Mouse (Mus musculus) left cerebral cortex, postnatal 36 days (tissue): ENCODE data around the gene Sh3rf1. TPM values are rescaled to one million over a fixed set of nuclear protein-coding genes. Genes with fewer than 3 reads are reported as not detected.
"Not testable (repeated sequence)": the region's sequence is repeated elsewhere in the genome, so short reads cannot be mapped to it uniquely, and the experiment has no call there.

ENCODE experiments used
- DNase-seq, 2 experiments: peaks; one replicate each; pipeline ENCODE4 v3.0.0; 2021 to 2022; ENCODE audit warnings: low spot score in 2 of 2, mixed read lengths in 1 of 2
- intact Hi-C: fragments of 180-260 bp; cut with DNase I; formaldehyde crosslinking; loops from one replicate; pipeline ENCODE4 v1.15.1; 2025
- total RNA-seq, 2 experiments: library from RNA; stranded (reverse); gene quantifications; 2 replicates each; pipeline ENCODE4 v1.2.3; 2021

Gene Sh3rf1
- total RNA-seq, 2 experiments from 2014 or later: 37.5 to 37.8 TPM

DNA sequence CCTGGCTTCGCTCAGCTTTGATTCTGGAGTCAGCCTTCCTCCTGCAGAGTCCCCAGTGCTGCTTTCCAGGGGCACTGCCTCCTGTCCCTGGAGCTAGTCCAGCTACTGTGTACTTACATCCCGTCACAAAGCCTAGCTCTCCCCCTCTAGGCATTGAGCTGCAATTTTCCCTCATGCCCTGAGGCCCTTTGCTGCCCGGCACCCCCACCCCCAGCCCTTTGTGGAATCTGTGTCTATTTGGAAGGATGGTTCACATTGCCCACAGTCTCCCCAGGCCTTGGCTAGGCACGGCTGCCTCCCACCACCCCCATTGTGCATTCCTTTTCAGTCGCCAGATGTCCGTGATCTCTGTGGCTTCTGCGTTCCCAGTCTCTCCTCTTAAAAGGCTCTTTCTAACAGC, 163.0 kb downstream of the Sh3rf1 start:
- intact Hi-C loops: no loop called here
- DNase-seq: no peak

DNA sequence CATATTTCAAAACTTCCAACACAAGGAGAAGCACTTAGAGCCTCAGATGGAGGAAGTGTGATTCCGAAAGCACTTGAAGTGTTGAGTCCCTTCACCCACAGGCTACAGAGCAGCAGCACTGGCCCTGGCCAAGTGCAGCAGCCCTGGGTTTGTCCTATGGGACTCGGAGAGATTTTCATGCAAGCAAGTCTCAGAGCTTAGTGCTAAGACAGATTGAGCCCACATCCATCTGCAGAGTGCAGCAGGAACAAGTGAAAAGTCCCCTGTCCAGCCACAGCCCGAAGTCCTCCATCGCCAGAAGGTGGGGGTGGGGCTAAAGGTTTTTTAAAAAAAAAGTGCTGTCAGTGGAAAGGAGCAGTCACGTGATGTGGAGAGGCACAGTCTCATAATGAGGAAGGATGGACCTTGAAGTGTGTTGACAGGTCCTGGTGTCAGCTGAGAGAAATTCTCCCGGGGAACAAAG, 163.9 kb downstream of the Sh3rf1 start:
- DNase-seq: no peak
- intact Hi-C loops: no loop called here

DNA sequence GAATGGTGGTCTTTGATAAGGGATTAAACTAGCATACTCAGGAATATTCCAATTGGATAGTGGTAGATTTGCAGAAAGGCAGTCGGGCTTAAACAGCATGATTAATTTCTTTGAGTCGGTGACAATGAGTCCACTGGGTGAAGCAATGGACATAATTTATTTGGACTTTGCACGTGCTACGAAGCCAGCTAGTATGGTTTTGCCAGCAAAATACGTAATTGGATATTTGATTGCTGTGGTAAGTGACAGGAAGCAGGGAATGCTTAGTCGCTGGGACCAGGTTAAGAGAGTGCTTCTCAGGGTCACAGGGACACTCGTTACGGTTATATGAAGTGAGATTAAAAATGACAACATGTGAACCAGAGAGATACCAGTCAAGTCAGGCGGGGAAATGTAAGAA, 164.7 kb downstream of the Sh3rf1 start:
- no peak for DNase-seq
- intact Hi-C loops: no loop called here

DNA sequence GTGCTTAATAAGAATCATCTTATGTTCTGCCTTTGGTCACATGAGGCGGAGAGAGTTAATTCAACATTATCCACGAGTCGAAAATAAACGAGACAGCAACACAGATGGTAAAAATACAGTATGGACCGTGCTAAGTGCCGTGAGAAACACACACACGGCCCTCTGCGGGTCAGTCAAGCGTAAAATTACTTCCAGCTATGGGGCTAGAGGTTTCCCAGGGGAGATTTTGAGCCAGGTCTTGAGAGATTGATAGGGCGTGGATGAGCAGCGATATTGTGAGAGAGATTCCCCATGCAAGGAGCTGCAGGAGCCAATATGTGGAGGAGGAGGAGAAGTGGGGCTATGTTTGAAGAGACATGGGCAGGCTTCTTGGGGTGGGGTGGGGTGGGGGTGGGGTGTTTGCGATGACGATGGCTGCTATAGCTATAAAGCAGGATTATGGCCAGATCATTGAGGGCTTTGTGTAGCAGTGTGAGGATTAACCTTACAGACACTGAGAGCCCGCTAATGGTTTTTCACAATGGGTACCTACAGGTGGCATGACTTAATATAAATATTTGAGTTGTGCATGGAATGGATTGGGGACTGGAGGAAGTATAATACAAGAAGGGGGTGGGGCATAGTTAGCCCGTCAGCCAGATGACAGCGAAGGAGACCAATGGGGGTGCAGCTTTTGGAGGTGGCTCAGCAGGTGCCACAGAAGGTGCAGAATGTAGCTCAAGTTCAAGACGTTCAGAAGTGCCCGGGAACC, 166.8 kb downstream of the Sh3rf1 start:
- no peak for DNase-seq
- intact Hi-C loops: no loop called here

DNA sequence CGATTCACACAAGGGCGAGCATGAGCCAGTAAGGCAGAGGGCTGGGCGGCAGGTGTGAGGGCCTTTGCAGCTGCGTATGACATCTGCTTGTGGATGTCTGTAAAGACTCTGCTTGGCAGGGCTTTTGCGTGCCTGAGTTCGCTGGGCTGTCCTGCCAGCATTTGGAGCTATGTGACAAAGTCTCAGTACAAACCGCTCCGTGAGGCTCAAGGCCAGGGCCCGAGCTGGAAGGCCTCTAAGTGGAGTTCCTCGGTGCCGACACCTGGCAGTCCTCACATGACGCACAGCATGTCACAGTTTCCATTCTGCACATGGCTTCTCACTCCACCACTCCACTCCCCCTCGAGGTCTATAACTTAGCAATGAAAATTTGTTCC, 167.4 kb downstream of the Sh3rf1 start:
- intact Hi-C loops: no loop called here

GRCm38 (mm10) chr8:61397139-61397538, 173.5 kb downstream of the Sh3rf1 start:
- DNase-seq: no peak
- intact Hi-C loops: no loop called here

More for the DNA sequence above, 167.4 kb downstream of the Sh3rf1 start:
- DNase-seq: no peak

DNA sequence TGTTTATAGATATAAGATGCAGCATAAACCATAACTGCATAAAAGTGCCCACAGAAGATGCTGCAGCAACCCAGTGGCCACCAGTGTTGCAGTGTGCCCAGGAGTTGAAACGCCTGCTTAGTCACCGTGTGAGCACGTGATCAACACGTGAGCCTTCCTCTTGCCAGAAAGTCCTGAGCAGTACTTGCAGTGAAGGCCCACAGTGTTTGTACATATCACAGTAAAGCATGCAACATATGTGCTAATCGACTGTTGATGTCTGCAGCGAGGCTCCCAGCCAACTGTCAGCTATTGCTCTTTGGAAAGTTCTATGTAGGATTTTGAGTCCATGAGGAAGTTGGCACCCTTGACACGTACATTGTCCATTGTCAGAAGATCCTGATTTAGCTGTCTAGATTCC, 174.1 kb downstream of the Sh3rf1 start:
- intact Hi-C loops: no loop called here
- DNase-seq: no peak

- intact Hi-C loops: no loop called here
- no peak for DNase-seq
These were observed 179.2 kb downstream of the Sh3rf1 start for GRCm38 (mm10) chr8:61402861-61403260.

GRCm38 (mm10) chr8:61403266-61404177, 179.8 kb downstream of the Sh3rf1 start:
- intact Hi-C loops: no loop called here
- DNase-seq: no peak

- DNase-seq: no peak
- intact Hi-C loops: no loop called here
These were observed 180.5 kb downstream of the Sh3rf1 start for GRCm38 (mm10) chr8:61404178-61404560.

- DNase-seq: no peak
- intact Hi-C loops: no loop called here
These were observed 185.4 kb downstream of the Sh3rf1 start for GRCm38 (mm10) chr8:61409081-61409480.

DNA sequence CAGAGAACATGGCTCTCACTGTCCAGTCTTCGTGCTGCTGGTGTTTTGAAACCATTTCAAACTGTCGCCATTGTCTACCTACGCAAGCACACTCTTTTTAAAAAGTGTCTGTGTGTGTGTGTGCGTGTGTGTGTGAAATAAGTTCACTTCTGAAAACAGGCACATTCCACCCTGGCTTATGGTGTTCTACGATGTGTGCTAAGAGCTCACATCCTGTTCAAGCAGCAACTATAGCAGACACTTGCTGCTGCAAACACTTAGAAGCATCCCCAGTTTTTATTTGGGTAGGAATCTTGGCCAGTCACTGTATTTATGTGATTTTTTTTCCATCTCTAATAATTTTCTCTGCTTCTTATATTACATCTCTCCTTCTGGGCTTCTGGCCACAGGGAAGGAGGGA, 186.0 kb downstream of the Sh3rf1 start:
- DNase-seq, intact Hi-C loops: not testable (repeated sequence)

DNA sequence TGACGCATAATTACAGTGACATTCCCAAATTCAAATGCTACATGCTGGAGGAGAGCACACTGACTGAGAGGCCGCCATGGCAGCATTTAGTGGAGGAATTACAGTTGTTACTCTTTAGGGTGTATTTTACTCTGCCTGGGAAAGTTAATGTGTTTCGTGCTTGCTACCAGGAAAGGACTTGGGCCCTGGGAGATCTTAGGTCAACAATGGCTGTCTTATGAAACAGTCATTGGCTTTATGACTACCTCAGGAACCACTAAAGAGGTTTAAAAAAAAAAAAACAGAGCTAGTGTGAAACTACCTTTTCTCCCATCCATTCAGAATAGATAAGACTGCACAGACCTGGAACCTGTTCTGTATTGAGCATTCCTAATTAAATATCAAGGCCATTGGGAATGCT, 195.8 kb downstream of the Sh3rf1 start:
- DNase-seq: no peak
- intact Hi-C loops: no loop called here

GRCm38 (mm10) chr8:61420166-61420565, 196.5 kb downstream of the Sh3rf1 start:
- intact Hi-C loops: no loop called here
- no peak for DNase-seq

DNA sequence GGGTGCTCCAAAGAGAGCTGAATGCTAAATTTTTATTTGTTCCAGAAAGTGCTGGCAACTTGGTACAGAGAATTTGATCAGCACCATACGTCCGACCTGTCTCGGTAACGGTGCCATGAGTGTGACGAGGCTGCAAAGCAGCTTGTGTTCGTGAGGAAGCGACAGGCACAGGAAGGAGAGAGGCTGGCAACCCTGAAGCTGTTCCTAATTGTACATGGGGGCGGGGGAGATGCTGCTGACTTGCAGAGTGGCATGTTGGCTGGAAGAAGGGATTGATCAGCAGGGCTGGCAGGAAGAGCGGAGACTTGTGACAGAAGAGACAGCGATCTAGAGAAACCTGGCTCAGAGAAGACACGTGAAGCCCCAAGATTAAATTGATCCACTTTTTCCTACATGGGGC, 197.9 kb downstream of the Sh3rf1 start:
- intact Hi-C loops: no loop called here
- peak; percentile 17 to 21 for DNase-seq

DNA sequence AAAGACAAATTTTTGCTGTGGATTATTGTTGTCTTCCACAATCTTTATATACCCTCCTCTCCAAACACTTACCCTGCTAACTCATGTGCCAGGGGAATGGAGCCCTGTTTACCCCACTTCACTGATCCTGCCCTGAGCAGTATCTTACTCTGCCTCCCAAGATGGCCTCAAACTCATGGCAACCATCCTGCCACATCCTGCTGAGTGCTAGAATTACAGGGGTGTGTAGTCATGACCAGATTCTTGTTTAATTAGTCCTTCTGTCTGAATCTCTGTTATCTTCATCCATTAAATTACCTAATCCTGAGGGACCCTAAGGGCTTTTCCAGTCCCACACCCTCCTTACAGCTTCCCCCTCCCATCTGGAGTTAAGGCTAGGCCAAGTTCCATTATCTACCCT, 201.5 kb downstream of the Sh3rf1 start:
- DNase-seq: no peak
- intact Hi-C loops: no loop called here

DNA sequence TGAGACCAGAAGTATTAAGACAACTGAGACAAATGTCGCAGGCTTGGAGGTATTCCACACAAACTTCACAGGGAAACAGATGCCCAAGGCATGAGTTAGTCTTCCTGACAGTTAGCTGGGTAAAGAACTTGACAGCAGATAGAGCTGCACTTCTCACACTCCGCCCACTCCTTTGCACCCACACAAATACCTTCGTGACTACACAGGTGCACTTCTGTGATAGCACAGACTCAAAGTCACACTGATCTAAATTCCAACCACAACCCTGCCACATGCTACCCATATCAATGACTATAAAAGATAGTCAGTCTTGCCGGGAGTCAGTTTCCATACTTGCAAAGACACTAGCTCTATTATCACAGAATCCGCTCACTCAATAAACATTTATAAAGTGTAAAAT, 202.4 kb downstream of the Sh3rf1 start:
- intact Hi-C loops: no loop called here
- DNase-seq: no peak

GRCm38 (mm10) chr8:61426671-61427070, 203.0 kb downstream of the Sh3rf1 start:
- no peak for DNase-seq
- intact Hi-C loops: no loop called here

- DNase-seq: no peak
- intact Hi-C loops: no loop called here
These were observed 204.4 kb downstream of the Sh3rf1 start for GRCm38 (mm10) chr8:61427916-61428681.

DNA sequence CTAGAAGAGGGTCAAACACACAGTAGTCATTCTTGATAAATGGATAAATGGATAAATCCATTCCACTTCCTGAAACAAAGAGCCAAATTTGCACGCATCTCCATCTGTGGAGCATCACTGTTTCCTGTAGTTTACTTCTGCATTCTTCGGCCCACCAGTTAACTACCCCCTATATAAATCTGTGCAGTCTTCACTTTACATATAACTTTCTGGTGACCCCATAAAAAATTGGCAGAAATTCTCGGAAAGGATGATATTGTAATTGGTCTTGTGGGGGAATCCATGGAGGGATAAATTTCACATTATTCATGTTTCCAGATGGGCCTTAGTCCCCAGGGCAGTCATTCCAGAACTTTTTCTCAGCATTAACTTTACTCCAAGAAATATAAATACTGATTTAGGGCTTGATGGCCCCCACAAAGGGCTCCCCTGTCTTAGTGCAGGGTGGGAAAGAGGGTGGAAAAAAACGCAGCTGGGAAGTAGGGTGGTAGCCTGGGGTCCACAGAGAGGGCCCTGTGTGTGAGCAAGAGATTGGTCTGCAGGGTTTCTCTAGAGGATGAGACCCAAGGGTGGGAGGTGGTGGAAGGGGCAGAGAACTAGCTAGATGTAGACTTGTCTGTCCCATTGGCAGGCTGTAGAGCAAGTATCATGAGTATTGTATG, 205.3 kb downstream of the Sh3rf1 start:
- DNase-seq: no peak
- intact Hi-C loops: no loop called here
